Mouse (Mus musculus) hindbrain, embryonic 11.5 days (tissue): ENCODE measurements around the gene Lrfn1. TPM values are rescaled to one million over a fixed set of nuclear protein-coding genes. Genes with fewer than 3 reads are reported as not detected.

ENCODE experiments used
- ATAC-seq: fragments of 200-750 bp; cut with Nextera tagmentation; 2 replicates; pipeline ENCODE4 v1.8.0; 2017; ENCODE audit warnings: mild to moderate bottlenecking, moderate TSS enrichment, moderate library complexity; ENCODE audit not compliant: low FRiP score
- DNase-seq: peaks from one replicate; pipeline ENCODE4 v3.0.0-alpha.2; 2015; ENCODE audit warnings: low spot score
- H3K27ac ChIP-seq: fragments of 300-500 bp; sonication (generic); 2 replicates; pipeline ENCODE4 v1.5.1; 2014; ENCODE audit warnings: mild to moderate bottlenecking, low read depth, low read length
- H3K27me3 ChIP-seq: fragments of 300-500 bp; sonication (generic); 2 replicates; pipeline ENCODE4 v1.6.1; 2014; ENCODE audit warnings: mild to moderate bottlenecking, low read length, moderate library complexity, mixed read lengths; ENCODE audit not compliant: control insufficient read depth, insufficient read depth
- H3K36me3 ChIP-seq: fragments of 300-500 bp; sonication (generic); 2 replicates; pipeline ENCODE4 v1.6.1; 2014; ENCODE audit warnings: mild to moderate bottlenecking, low read length, moderate library complexity, mixed read lengths; ENCODE audit not compliant: control insufficient read depth, insufficient read depth
- H3K4me1 ChIP-seq: fragments of 300-500 bp; sonication (generic); replicated peaks from 2 replicates; pipeline ENCODE4 v1.6.1; 2014; ENCODE audit warnings: low read length, mixed read lengths; ENCODE audit not compliant: control insufficient read depth, insufficient read depth
- H3K4me2 ChIP-seq: fragments of 300-500 bp; sonication (generic); replicated peaks from 2 replicates; pipeline ENCODE4 v1.6.1; 2014; ENCODE audit warnings: mild to moderate bottlenecking, low read depth, low read length
- H3K4me3 ChIP-seq: fragments of 300-500 bp; sonication (generic); 2 replicates; pipeline ENCODE4 v1.5.1; 2014; ENCODE audit warnings: low read depth, low read length
- H3K9ac ChIP-seq: fragments of 300-500 bp; sonication (generic); 2 replicates; pipeline ENCODE4 v1.6.1; 2014; ENCODE audit warnings: low read depth, low read length
- H3K9me3 ChIP-seq: fragments of 300-500 bp; sonication (generic); 2 replicates; pipeline ENCODE4 v1.6.1; 2016; ENCODE audit warnings: low read length; ENCODE audit not compliant: control insufficient read depth
- WGBS: fragments of 180-500 bp; shearing (Covaris S2); extraction: QIAGEN DNeasy Blood & Tissue Kit; methylation state at CpG from one replicate; pipeline ENCODE4 v1.1.7; 2014; 5-methylcytosine and 5-hydroxymethylcytosine counted together
- polyA plus RNA-seq: library from polyadenylated mRNA; unstranded; fragments of >200 nt; fragmentation: Nextera tagmentation; extraction: Ambion mirVana; gene quantifications from 2 replicates; pipeline ENCODE4 v1.2.1, GENCODE M21; 2014

Lrfn1 gene
- polyA plus RNA-seq, 1 experiment from 2014 or later: 5.8 TPM

GRCm38 (mm10) chr7:28441776-28442485 lies 9.8 kb upstream of the Lrfn1 start:
- WGBS: 88% methylated on average over 13 of the region's 14 CpGs

GRCm38 (mm10) chr7:28442688-28443087 lies 9.1 kb upstream of the Lrfn1 start:
- Histone ChIP-seq H3K4me2 (no peak overlapping the region), H3K9ac (no peak overlapping the region), H3K27me3 (0 out of 2 replicates have a peak, but pooled peaks cover 2% of the 10 kb centered on the region), H3K36me3 (no peaks in the 10 kb centered on the region), H3K27ac (no peak overlapping the region), H3K4me3 (no peak overlapping the region), H3K4me1 (no peaks in the 10 kb centered on the region), H3K9me3 (no peaks in the 10 kb centered on the region)
- ATAC-seq (no peak), DNase-seq (no peak)
- 65% methylated on average over 4 of the region's 4 CpGs for WGBS

More at GRCm38 (mm10) chr7:28441776-28442485, 9.8 kb upstream of the Lrfn1 start:
- H3K27ac ChIP-seq: no peak overlapping the region
- ATAC-seq (no peak), DNase-seq (no peak)
- 0 out of 2 replicates have a peak, but pooled peaks cover 2% of the 10 kb centered on the region for H3K27me3 ChIP-seq
- H3K4me2 ChIP-seq: no peak overlapping the region
- no peak overlapping the region for H3K4me3 ChIP-seq
- H3K9me3 ChIP-seq: no peaks in the 10 kb centered on the region
- H3K36me3 ChIP-seq: no peaks in the 10 kb centered on the region
- H3K4me1 ChIP-seq: 0 out of 2 replicates have a peak, but pooled peaks cover 2% of the 10 kb centered on the region
- no peak overlapping the region for H3K9ac ChIP-seq

- Histone ChIP-seq H3K27ac (no peak overlapping the region), H3K9ac (no peak overlapping the region), H3K4me1 (no peaks in the 10 kb centered on the region), H3K9me3 (no peaks in the 10 kb centered on the region), H3K4me3 (no peak overlapping the region), H3K27me3 (0 out of 2 replicates have a peak, but pooled peaks cover 2% of the 10 kb centered on the region), H3K4me2 (no peak overlapping the region), H3K36me3 (no peaks in the 10 kb centered on the region)
- 88% methylated on average over 13 of the region's 13 CpGs for WGBS
- ATAC-seq (no peak), DNase-seq (no peak)
These were observed 7.3 kb upstream of the Lrfn1 start for GRCm38 (mm10) chr7:28444344-28444974.

GRCm38 (mm10) chr7:28446446-28446845 lies 5.3 kb upstream of the Lrfn1 start:
- Histone ChIP-seq H3K27ac (no peak overlapping the region), H3K4me3 (no peak overlapping the region), H3K4me1 (no peaks in the 10 kb centered on the region), H3K36me3 (no peaks in the 10 kb centered on the region), H3K9ac (no peak overlapping the region), H3K9me3 (no peaks in the 10 kb centered on the region), H3K4me2 (no peak overlapping the region), H3K27me3 (0 out of 2 replicates have a peak, but pooled peaks cover 2% of the 10 kb centered on the region)
- no peak for ATAC-seq
- 5% methylated on average over 12 of the region's 12 CpGs for WGBS
- DNase-seq: peak; percentile 88

GRCm38 (mm10) chr7:28447101-28447830 lies 4.5 kb upstream of the Lrfn1 start:
- Histone ChIP-seq H3K9ac (no peak overlapping the region), H3K27me3 (0 out of 2 replicates have a peak, but pooled peaks cover 2% of the 10 kb centered on the region), H3K4me1 (no peaks in the 10 kb centered on the region), H3K4me2 (no peak overlapping the region), H3K4me3 (no peak overlapping the region), H3K27ac (no peak overlapping the region), H3K36me3 (no peaks in the 10 kb centered on the region), H3K9me3 (no peaks in the 10 kb centered on the region)
- DNase-seq (peak; percentile 42), ATAC-seq (no peak)
- 14% methylated on average over 12 of the region's 12 CpGs for WGBS

GRCm38 (mm10) chr7:28447865-28448820 lies 3.6 kb upstream of the Lrfn1 start:
- WGBS: 65% methylated on average over 13 of the region's 13 CpGs
- Histone ChIP-seq H3K4me3 (no peak overlapping the region), H3K4me1 (no peaks in the 10 kb centered on the region; the same call in 1 of the 2 replicates), H3K27ac (no peak overlapping the region), H3K27me3 (0 out of 2 replicates have a peak, but pooled peaks cover 2% of the 10 kb centered on the region), H3K36me3 (no peaks in the 10 kb centered on the region), H3K9ac (no peak overlapping the region), H3K9me3 (no peaks in the 10 kb centered on the region), H3K4me2 (no peak overlapping the region)
- ATAC-seq (no peak), DNase-seq (no peak)

- Histone ChIP-seq H3K27ac (peak overlapping the region; percentile 71), H3K9ac (peak overlapping the region; percentile 92), H3K4me3 (peak overlapping the region; percentile 89), H3K4me1 (no peaks in the 10 kb centered on the region; the same call in 1 of the 2 replicates), H3K4me2 (peak overlapping the region; percentile 86), H3K27me3 (no peaks in the 10 kb centered on the region), H3K36me3 (no peaks in the 10 kb centered on the region), H3K9me3 (no peaks in the 10 kb centered on the region)
- ATAC-seq (peak; percentile 44), DNase-seq (no peak)
- 4% methylated on average over 21 of the region's 24 CpGs for WGBS
These were observed 703 bp downstream of the Lrfn1 start for GRCm38 (mm10) chr7:28452361-28453005.
